Mouse (Mus musculus) bone marrow macrophage, adult 2 months (primary cell): Measurements from ENCODE around the gene Vmn1r95. TPM values are rescaled to one million over a fixed set of nuclear protein-coding genes. Genes with fewer than 3 reads are reported as not detected.
"Not testable (repeated sequence)": the region's sequence is repeated elsewhere in the genome, so short reads cannot be mapped to it uniquely, and the experiment has no call there.

Source experiments
- H3K27ac ChIP-seq: 2 replicates; pipeline ENCODE4 v1.5.1; 2012; ENCODE audit warnings: low read depth, low read length; ENCODE audit not compliant: insufficient read depth
- H3K4me1 ChIP-seq: 2 replicates; pipeline ENCODE4 v1.6.1; 2012; ENCODE audit warnings: low read length; ENCODE audit not compliant: control insufficient read depth, insufficient read depth
- H3K4me3 ChIP-seq: 2 replicates; pipeline ENCODE4 v1.5.1; 2012; ENCODE audit warnings: mild to moderate bottlenecking, low read length, moderate library complexity; ENCODE audit not compliant: insufficient read depth
- polyA plus RNA-seq: library from polyadenylated mRNA; stranded (reverse); fragments of >200 nt; gene quantifications from 2 replicates; pipeline ENCODE4 v1.2.4, GENCODE M21; 2012; ENCODE audit not compliant: missing spikeins, insufficient read depth, insufficient read length

Vmn1r95 gene
- not detected in 2 replicates for polyA plus RNA-seq

DNA sequence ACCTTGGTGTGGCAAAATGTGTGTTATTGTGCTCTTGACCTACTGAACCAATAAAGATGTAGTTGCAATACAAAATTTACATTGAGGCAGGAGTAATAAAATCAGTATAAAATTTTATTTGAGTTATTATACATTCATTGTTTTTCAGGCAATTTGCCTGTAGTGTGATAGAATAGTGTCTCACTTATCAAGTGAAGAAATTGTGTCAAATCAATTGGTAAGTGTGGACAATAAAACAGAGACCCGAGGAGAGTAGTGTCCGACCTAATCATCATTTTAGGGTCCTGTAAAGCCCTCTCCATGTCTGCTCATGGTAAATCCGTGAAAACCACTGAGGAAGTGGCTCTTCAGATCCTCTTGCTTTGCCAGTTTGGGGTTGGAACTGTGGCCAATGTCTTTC, at the start of gene Vmn1r95:
Gene Vmn1r95, plus strand, starts transcription at position 301 of the 400 bp plus-strand sequence.
- not testable (repeated sequence) for H3K27ac ChIP-seq, H3K4me3 ChIP-seq, H3K4me1 ChIP-seq

GRCm38 (mm10) chr7:20168277-20168676, 25.2 kb upstream of the Vmn1r95 start, which contains the start of gene Vmn1r94:
Gene Vmn1r94, minus strand, starts transcription at chr7:20168377.
- H3K4me1 ChIP-seq, H3K27ac ChIP-seq, H3K4me3 ChIP-seq: not testable (repeated sequence)

GRCm38 (mm10) chr7:20205507-20205906, 12.0 kb downstream of the Vmn1r95 start, which contains the start of gene Gm6164:
Gene Gm6164, minus strand, starts transcription at chr7:20205607.
- not testable (repeated sequence) for H3K27ac ChIP-seq, H3K4me1 ChIP-seq, H3K4me3 ChIP-seq

DNA sequence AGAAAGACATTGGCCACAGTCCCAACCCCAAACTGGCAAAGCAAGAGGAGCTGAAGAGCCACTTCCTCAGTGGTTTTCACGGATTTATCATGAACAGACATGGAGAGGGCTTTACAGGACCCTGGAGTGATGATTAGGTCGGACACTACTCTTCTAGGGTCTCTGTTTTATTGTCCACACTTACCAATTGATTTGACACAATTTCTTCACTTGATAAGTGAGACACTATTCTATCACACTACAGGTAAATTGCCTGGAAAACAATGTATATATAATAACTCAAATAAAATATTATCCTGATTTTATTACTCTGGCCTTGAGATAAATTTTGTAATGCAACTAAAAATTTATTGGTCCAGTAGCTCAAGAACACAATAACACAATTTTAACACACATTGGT, 40.2 kb downstream of the Vmn1r95 start, which contains the start of gene Gm4498:
Gene Gm4498, minus strand, starts transcription at position 101 of the 400 bp plus-strand sequence.
- not testable (repeated sequence) for H3K4me1 ChIP-seq, H3K4me3 ChIP-seq, H3K27ac ChIP-seq

Other genes with a start within 250 kb of the Vmn1r95 start
- not detected in 2 replicates for gene Igsf23, start 243.0 kb upstream of the Vmn1r95 start, polyA plus RNA-seq
- gene Ceacam20, start 228.3 kb upstream of the Vmn1r95 start, polyA plus RNA-seq, result not detected in 2 replicates
- gene Nlrp9b, start 202.2 kb upstream of the Vmn1r95 start, polyA plus RNA-seq, result not detected in 2 replicates
- gene Vmn1r91, start 94.0 kb upstream of the Vmn1r95 start, polyA plus RNA-seq, result not detected in 2 replicates
- gene Gm16442, start 71.1 kb upstream of the Vmn1r95 start, polyA plus RNA-seq, result not detected in 2 replicates
- not detected in 2 replicates for gene Vmn1r93, start 54.6 kb upstream of the Vmn1r95 start, polyA plus RNA-seq
- not detected in 2 replicates for gene Vmn1r94, start 25.3 kb upstream of the Vmn1r95 start, polyA plus RNA-seq
- not detected in 2 replicates for gene Gm6164, start 11.9 kb downstream of the Vmn1r95 start, polyA plus RNA-seq
- gene Gm4498, start 40.1 kb downstream of the Vmn1r95 start, polyA plus RNA-seq, result not detected in 2 replicates
- not detected in 2 replicates for gene Gm5890, start 69.1 kb downstream of the Vmn1r95 start, polyA plus RNA-seq
- gene Gm4133, start 140.4 kb downstream of the Vmn1r95 start, polyA plus RNA-seq, result not detected in 2 replicates
- gene Gm5728, start 181.7 kb downstream of the Vmn1r95 start, polyA plus RNA-seq, result not detected in 2 replicates
- gene Vmn1r100, start 224.2 kb downstream of the Vmn1r95 start, polyA plus RNA-seq, result not detected in 2 replicates
- gene Vmn1r101, start 248.9 kb downstream of the Vmn1r95 start, polyA plus RNA-seq, result not detected in 2 replicates